Mouse (Mus musculus) left cerebral cortex, adult 2 months (tissue): Measurements from ENCODE around the gene Crebrf. TPM values are rescaled to one million over a fixed set of nuclear protein-coding genes. Genes with fewer than 3 reads are reported as not detected.
A peak's percentile ranks its signal among the peaks of the same experiment; 100 is the strongest.

Experiments used
- DNase-seq, 2 experiments: peaks; one replicate each; pipeline ENCODE4 v3.0.0; 2021 to 2022; ENCODE audit warnings: low spot score in 2 of 2, mixed read lengths in 1 of 2; ENCODE audit errors: extremely low spot score in 1 of 2
- H3K27ac ChIP-seq: fragments of 200-600 bp; 2 replicates; pipeline ENCODE4 v1.8.1; 2022
- H3K4me3 ChIP-seq: fragments of 200-600 bp; 2 replicates; pipeline ENCODE4 v1.8.1; 2022
- CTCF ChIP-seq: fragments of 200-600 bp; IDR thresholded peaks from 2 replicates; pipeline ENCODE4 v1.8.1; 2022; ENCODE audit warnings: antibody characterized with exemption, mild to moderate bottlenecking, moderate library complexity
- intact Hi-C: fragments of 180-260 bp; cut with DNase I; formaldehyde crosslinking; loops from one replicate; pipeline ENCODE4 v1.15.1; 2025
- long read RNA-seq, 2 experiments: library from polyadenylated mRNA; stranded (forward); transcript quantifications; one replicate each; pipeline ENCODE4 v2.0.0; 2021; ENCODE audit warnings: borderline mapping rate in 2 of 2
- total RNA-seq, 2 experiments: library from RNA; stranded (reverse); gene quantifications; 2 replicates each; pipeline ENCODE4 v1.2.3; 2021

Gene Crebrf
- total RNA-seq = 100 to 1,000 TPM; 150 TPM
- long read RNA-seq, experiment 1, full-length matches to known transcripts = 1 of 13 reads
- long read RNA-seq, experiment 1, partial matches to known transcripts = 1 of 13 reads
- long read RNA-seq, experiment 1, other reads (novel, unspliced or antisense) = 11 of 13 reads
- long read RNA-seq, experiment 2, full-length matches to known transcripts = 5 of 10 reads
- long read RNA-seq, experiment 2, partial matches to known transcripts = 1 of 10 reads
- long read RNA-seq, experiment 2, other reads (novel, unspliced or antisense) = 4 of 10 reads

- H3K27ac ChIP-seq = peak within 1 kb of the TSS; percentile 91
- peak; percentile 99 for DNase-seq
- intact Hi-C loops = loop anchor here (5.0 kb wide), 2 partner anchors 67 to 172 kb away; partner anchors contain the start of gene Bnip1
- no peak for TF ChIP-seq CTCF
- peak within 1 kb of the TSS; percentile 57 for H3K4me3 ChIP-seq
These were observed at the start of gene Crebrf for GRCm38 (mm10) chr17:26715271-26715758. Crebrf (plus strand) TSS chr17:26715650.

GRCm38 (mm10) chr17:26671268-26671667, 44.2 kb upstream of the Crebrf start:
- DNase-seq = no peak
- peak overlapping the region; percentile 65; the same call in 1 of the 2 replicates for H3K27ac ChIP-seq

GRCm38 (mm10) chr17:26675845-26676244, 39.6 kb upstream of the Crebrf start:
- Histone ChIP-seq H3K27ac (peak overlapping the region; percentile 98), H3K4me3 (peak overlapping the region; percentile 95)
- no peak for TF ChIP-seq CTCF
- intact Hi-C loops = loop anchor here (1.0 to 5.0 kb wide), 2 partner anchors 40 to 101 kb away; no protein-coding TSS in a partner anchor
- DNase-seq = no peak

More at GRCm38 (mm10) chr17:26671268-26671667, 44.2 kb upstream of the Crebrf start:
- intact Hi-C loops = no loop called here
- TF ChIP-seq CTCF = no peak
- no peak overlapping the region for H3K4me3 ChIP-seq

GRCm38 (mm10) chr17:26676252-26676615, 39.2 kb upstream of the Crebrf start:
- Histone ChIP-seq H3K27ac (peak overlapping the region; percentile 98), H3K4me3 (peak overlapping the region; percentile 95)
- intact Hi-C loops = loop anchor here (1.0 to 5.0 kb wide), 2 partner anchors 40 to 101 kb away; no protein-coding TSS in a partner anchor
- TF ChIP-seq CTCF = no peak
- DNase-seq = peak; percentile 88 to 90

GRCm38 (mm10) chr17:26676616-26677376, 38.7 kb upstream of the Crebrf start:
- H3K27ac ChIP-seq = peak overlapping the region; percentile 98
- peak; percentile 8 for TF ChIP-seq CTCF
- intact Hi-C loops = loop anchor here (1.0 to 5.0 kb wide), 2 partner anchors 40 to 101 kb away; no protein-coding TSS in a partner anchor
- peak overlapping the region; percentile 95 for H3K4me3 ChIP-seq
- DNase-seq = peak in 1 of 2 experiments; percentile 65

GRCm38 (mm10) chr17:26677711-26678637, 37.5 kb upstream of the Crebrf start:
- intact Hi-C loops = loop anchor here (5.0 kb wide), 1 partner anchor 99 kb away; no protein-coding TSS in a partner anchor
- peak overlapping the region; percentile 95 for H3K4me3 ChIP-seq
- no peak for TF ChIP-seq CTCF
- DNase-seq = no peak
- H3K27ac ChIP-seq = peak overlapping the region; percentile 67

GRCm38 (mm10) chr17:26681276-26681675, 34.2 kb upstream of the Crebrf start:
- Histone ChIP-seq H3K4me3 (no peak overlapping the region), H3K27ac (no peak overlapping the region)
- intact Hi-C loops = no loop called here
- no peak for DNase-seq
- peak; percentile 35 for TF ChIP-seq CTCF

- DNase-seq = no peak
- no peak for TF ChIP-seq CTCF
- intact Hi-C loops = no loop called here
- no peak overlapping the region for H3K27ac ChIP-seq
- no peak overlapping the region for H3K4me3 ChIP-seq
These were observed 29.0 kb upstream of the Crebrf start for GRCm38 (mm10) chr17:26686334-26687000.

GRCm38 (mm10) chr17:26688795-26689735, 26.4 kb upstream of the Crebrf start:
- DNase-seq = no peak
- no peak overlapping the region for H3K4me3 ChIP-seq
- intact Hi-C loops = no loop called here

GRCm38 (mm10) chr17:26689810-26690209, 25.6 kb upstream of the Crebrf start:
- TF ChIP-seq CTCF = no peak

More at GRCm38 (mm10) chr17:26688795-26689735, 26.4 kb upstream of the Crebrf start:
- H3K27ac ChIP-seq = peak overlapping the region; percentile 84
- no peak; the same call in 1 of the 2 replicates for TF ChIP-seq CTCF

More at GRCm38 (mm10) chr17:26689810-26690209, 25.6 kb upstream of the Crebrf start:
- H3K27ac ChIP-seq = peak overlapping the region; percentile 84
- H3K4me3 ChIP-seq = no peak overlapping the region
- no peak for DNase-seq
- intact Hi-C loops = no loop called here
